Mouse (Mus musculus) spleen, adult 18-20 months (tissue): ENCODE results near the gene Bst1.

Experiments used
- DNase-seq, 2 experiments: peaks; one replicate each; pipeline ENCODE4 v3.0.0; 2022; ENCODE audit warnings: mixed read lengths in 2 of 2

Gene Bst1

GRCm38 (mm10) chr5:43860096-43860495 is 41.4 kb downstream of the Bst1 start:
- no peak for DNase-seq

GRCm38 (mm10) chr5:43860670-43861431 is 42.2 kb downstream of the Bst1 start:
- DNase-seq, result no peak

GRCm38 (mm10) chr5:43863642-43864041 is 45.0 kb downstream of the Bst1 start:
- DNase-seq, result no peak

- no peak for DNase-seq
Measured at GRCm38 (mm10) chr5:43865316-43865715, 46.6 kb downstream of the Bst1 start.

GRCm38 (mm10) chr5:43868253-43868652 is 49.6 kb downstream of the Bst1 start, which contains the start of gene Cd38:
Gene Cd38, plus strand, starts transcription at chr5:43868553.
- no peak for DNase-seq

GRCm38 (mm10) chr5:43868711-43869600 is 50.3 kb downstream of the Bst1 start:
- DNase-seq, result peak; percentile 49 to 56

- peak in 1 of 2 experiments; percentile 44 for DNase-seq
Measured at GRCm38 (mm10) chr5:43871845-43872244, 53.2 kb downstream of the Bst1 start.

- DNase-seq, result no peak
Measured at GRCm38 (mm10) chr5:43872652-43873051, 54.0 kb downstream of the Bst1 start.

GRCm38 (mm10) chr5:43882034-43882433 is 63.3 kb downstream of the Bst1 start:
- peak in 1 of 2 experiments; percentile 47 for DNase-seq

GRCm38 (mm10) chr5:43885060-43885820 is 66.6 kb downstream of the Bst1 start:
- no peak for DNase-seq

- DNase-seq, result no peak
Measured at GRCm38 (mm10) chr5:43892386-43892785, 73.7 kb downstream of the Bst1 start.
